Mouse (Mus musculus): ENCODE data around the gene Wdfy3. TPM values are rescaled to one million over a fixed set of nuclear protein-coding genes. Genes with fewer than 3 reads are reported as not detected.
"Not testable (repeated sequence)": the region's sequence is repeated elsewhere in the genome, so short reads cannot be mapped to it uniquely, and the experiment has no call there.

The Wdfy3 gene
- polyA plus RNA-seq, 1 experiment: 68.1 TPM

- TF ChIP-seq POLR2A (IDR thresholded peaks at IDR 0.05; ENCODE audit: borderline replicate concordance, extremely low read depth, insufficient read depth, insufficient read length, poor library complexity, severe bottlenecking): no peak
- TF ChIP-seq CTCF (IDR thresholded peaks at IDR 0.05; ENCODE audit: borderline replicate concordance, extremely low read depth, insufficient read depth, insufficient read length): no peak
- DNase-seq (ENCODE audit: low read depth): peak; percentile 57
Measured at GRCm38 (mm10) chr5:101935893-101936292, 133.8 kb downstream of the Wdfy3 start.

DNA sequence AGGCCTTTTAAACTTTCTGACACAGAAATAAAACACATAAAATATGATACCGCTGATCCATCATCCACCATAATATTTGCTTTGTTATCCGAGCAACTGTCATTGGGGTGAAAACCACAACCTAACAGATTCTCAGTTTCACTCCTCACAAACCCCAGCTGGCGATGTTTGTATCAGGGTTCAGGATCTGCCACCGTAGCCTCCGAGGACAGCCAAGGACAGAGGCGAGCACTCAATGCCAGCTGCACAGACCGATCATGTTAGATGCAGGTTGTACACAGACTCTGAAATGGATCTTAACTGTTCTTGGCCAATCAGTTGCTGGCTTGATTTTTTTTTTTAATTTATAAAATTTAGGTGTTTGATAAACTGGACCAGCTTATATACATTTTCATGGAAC is 135.1 kb downstream of the Wdfy3 start:
- TF ChIP-seq CTCF (IDR thresholded peaks at IDR 0.05; ENCODE audit: borderline replicate concordance, extremely low read depth, insufficient read depth, insufficient read length) (no peak), POLR2A (IDR thresholded peaks at IDR 0.05; ENCODE audit: borderline replicate concordance, extremely low read depth, insufficient read depth, insufficient read length, poor library complexity, severe bottlenecking) (no peak)
- peak; percentile 9 for DNase-seq (ENCODE audit: low read depth)

DNA sequence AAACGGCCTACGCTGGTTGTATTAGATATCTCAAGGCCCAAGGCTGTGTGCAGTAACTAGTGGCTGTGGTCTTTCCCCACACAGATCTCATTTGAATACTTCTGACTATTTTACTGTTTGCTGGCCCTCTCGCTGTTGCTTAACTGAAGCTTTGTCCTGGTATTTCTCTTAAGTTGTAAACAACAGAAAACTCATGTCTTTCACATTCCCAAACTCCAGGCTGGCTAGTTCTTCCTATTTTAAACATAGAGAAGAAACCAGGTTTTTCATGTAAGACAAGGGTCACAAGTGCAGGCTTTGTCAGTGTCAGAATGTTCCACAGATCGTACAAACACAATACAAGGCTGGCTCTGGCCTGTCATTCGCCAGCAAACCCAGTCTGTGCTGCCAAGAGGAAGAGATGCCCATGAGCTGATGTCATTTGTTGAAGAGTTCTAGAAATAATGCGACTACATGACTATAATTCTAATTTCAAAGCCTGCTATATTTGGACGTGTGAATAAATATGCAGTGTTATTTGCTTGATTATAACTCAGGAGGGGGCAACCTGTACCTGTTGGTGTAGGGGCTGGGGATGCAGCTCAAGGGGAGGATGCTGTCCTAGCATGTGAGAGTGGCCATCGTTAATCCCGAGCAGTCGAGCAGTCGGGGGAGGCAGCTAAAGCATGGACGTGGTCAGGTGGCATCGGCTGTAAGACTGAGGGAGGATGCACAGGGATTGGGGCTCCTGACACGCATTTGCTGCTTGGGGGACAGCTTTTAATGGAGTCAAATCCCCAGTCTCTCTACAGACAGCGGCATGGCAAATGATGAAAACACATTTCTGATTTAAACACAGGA is 136.5 kb downstream of the Wdfy3 start:
- TF ChIP-seq CTCF (IDR thresholded peaks at IDR 0.05; ENCODE audit: borderline replicate concordance, extremely low read depth, insufficient read depth, insufficient read length): no peak
- TF ChIP-seq POLR2A (IDR thresholded peaks at IDR 0.05; ENCODE audit: borderline replicate concordance, extremely low read depth, insufficient read depth, insufficient read length, poor library complexity, severe bottlenecking): no peak
- peak; percentile 73 for DNase-seq (ENCODE audit: low read depth)

DNA sequence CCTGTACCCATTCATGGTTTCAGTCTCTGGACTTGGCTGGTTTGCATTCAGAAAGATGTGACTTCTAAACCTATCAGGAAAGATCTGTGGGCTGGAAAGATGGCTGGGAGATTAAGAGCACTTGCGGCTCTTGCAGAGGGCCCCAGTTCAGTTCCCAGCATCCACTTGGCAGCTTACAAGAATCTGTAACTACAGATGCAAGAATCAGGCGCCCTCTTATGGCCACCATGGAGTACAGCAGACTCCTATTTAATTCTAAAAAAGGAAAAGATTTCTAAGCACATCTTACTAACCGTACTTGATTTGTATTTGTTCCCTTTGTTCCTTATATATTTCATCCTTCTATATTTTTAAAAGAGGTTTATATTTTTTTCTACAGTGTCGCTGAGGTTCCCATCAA is 137.7 kb downstream of the Wdfy3 start:
- DNase-seq (ENCODE audit: low read depth): no peak
- TF ChIP-seq POLR2A (IDR thresholded peaks at IDR 0.05; ENCODE audit: borderline replicate concordance, extremely low read depth, insufficient read depth, insufficient read length, poor library complexity, severe bottlenecking) (no peak), CTCF (IDR thresholded peaks at IDR 0.05; ENCODE audit: borderline replicate concordance, extremely low read depth, insufficient read depth, insufficient read length) (peak; percentile 21; the same call in 1 of the 2 replicates)

- TF ChIP-seq CTCF (IDR thresholded peaks at IDR 0.05; ENCODE audit: borderline replicate concordance, extremely low read depth, insufficient read depth, insufficient read length) (no peak), POLR2A (IDR thresholded peaks at IDR 0.05; ENCODE audit: borderline replicate concordance, extremely low read depth, insufficient read depth, insufficient read length, poor library complexity, severe bottlenecking) (no peak)
Measured at GRCm38 (mm10) chr5:101926311-101926710, 143.4 kb downstream of the Wdfy3 start.

GRCm38 (mm10) chr5:101923710-101924109 is 146.0 kb downstream of the Wdfy3 start:
- DNase-seq (ENCODE audit: low read depth): no peak

More at GRCm38 (mm10) chr5:101926311-101926710, 143.4 kb downstream of the Wdfy3 start:
- no peak for DNase-seq (ENCODE audit: low read depth)

GRCm38 (mm10) chr5:101919559-101919958 is 150.2 kb downstream of the Wdfy3 start:
- TF ChIP-seq CTCF (IDR thresholded peaks at IDR 0.05; ENCODE audit: borderline replicate concordance, extremely low read depth, insufficient read depth, insufficient read length) (no peak), POLR2A (IDR thresholded peaks at IDR 0.05; ENCODE audit: borderline replicate concordance, extremely low read depth, insufficient read depth, insufficient read length, poor library complexity, severe bottlenecking) (no peak)
- DNase-seq (ENCODE audit: low read depth): no peak

More at GRCm38 (mm10) chr5:101923710-101924109, 146.0 kb downstream of the Wdfy3 start:
- TF ChIP-seq POLR2A (IDR thresholded peaks at IDR 0.05; ENCODE audit: borderline replicate concordance, extremely low read depth, insufficient read depth, insufficient read length, poor library complexity, severe bottlenecking) (no peak), CTCF (IDR thresholded peaks at IDR 0.05; ENCODE audit: borderline replicate concordance, extremely low read depth, insufficient read depth, insufficient read length) (no peak)

- TF ChIP-seq CTCF (IDR thresholded peaks at IDR 0.05; ENCODE audit: borderline replicate concordance, extremely low read depth, insufficient read depth, insufficient read length) (no peak), POLR2A (IDR thresholded peaks at IDR 0.05; ENCODE audit: borderline replicate concordance, extremely low read depth, insufficient read depth, insufficient read length, poor library complexity, severe bottlenecking) (no peak)
- DNase-seq (ENCODE audit: low read depth): no peak
Measured at GRCm38 (mm10) chr5:101909468-101909867, 160.3 kb downstream of the Wdfy3 start.

DNA sequence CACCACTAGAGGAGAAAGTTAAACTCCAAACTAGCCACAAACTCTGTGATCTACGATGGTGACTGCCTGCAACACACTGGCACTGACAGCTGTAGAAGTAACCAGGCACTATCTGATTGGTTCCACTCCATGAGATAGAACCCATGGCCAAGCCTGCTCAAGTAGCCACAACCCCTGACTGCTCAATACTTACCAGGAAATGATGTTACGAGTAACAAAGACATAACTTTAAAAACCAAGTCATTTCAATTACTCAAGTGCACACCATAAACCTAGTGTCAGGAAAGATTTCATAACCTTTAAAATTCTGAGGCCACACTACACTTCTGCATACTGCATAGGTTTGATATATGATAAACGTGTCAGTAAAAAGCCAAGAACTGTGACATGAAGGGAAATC is 164.1 kb downstream of the Wdfy3 start:
- no peak for DNase-seq (ENCODE audit: low read depth)
- TF ChIP-seq POLR2A (IDR thresholded peaks at IDR 0.05; ENCODE audit: borderline replicate concordance, extremely low read depth, insufficient read depth, insufficient read length, poor library complexity, severe bottlenecking): no peak
- no peak for TF ChIP-seq CTCF (IDR thresholded peaks at IDR 0.05; ENCODE audit: borderline replicate concordance, extremely low read depth, insufficient read depth, insufficient read length)

DNA sequence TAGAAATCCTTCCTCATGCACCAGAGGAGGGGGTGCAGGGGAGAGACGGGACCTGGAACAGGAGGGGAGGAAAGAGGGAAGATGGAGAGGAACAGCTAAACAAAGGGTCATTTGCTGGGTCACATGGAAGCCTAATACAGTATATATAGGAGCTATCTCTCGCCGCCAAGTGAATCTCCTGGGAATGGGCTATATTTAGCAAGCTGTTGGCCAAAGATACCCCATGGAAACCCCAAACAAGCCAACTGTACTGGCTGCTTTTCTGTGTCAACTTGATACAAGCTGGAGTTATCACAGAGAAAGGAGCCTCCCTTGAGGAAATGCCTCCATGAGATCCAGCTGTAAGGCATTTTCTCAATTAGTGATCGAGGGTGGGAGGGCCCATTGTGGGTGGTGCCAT is 164.9 kb downstream of the Wdfy3 start:
- DNase-seq (ENCODE audit: low read depth): not testable (repeated sequence)

GRCm38 (mm10) chr5:101902686-101903085 is 167.0 kb downstream of the Wdfy3 start:
- DNase-seq (ENCODE audit: low read depth): no peak

GRCm38 (mm10) chr5:101899981-101900380 is 169.7 kb downstream of the Wdfy3 start:
- DNase-seq (ENCODE audit: low read depth): no peak
- TF ChIP-seq POLR2A (IDR thresholded peaks at IDR 0.05; ENCODE audit: borderline replicate concordance, extremely low read depth, insufficient read depth, insufficient read length, poor library complexity, severe bottlenecking): no peak
- TF ChIP-seq CTCF (IDR thresholded peaks at IDR 0.05; ENCODE audit: borderline replicate concordance, extremely low read depth, insufficient read depth, insufficient read length): no peak

More at GRCm38 (mm10) chr5:101902686-101903085, 167.0 kb downstream of the Wdfy3 start:
- TF ChIP-seq POLR2A (IDR thresholded peaks at IDR 0.05; ENCODE audit: borderline replicate concordance, extremely low read depth, insufficient read depth, insufficient read length, poor library complexity, severe bottlenecking): no peak
- no peak for TF ChIP-seq CTCF (IDR thresholded peaks at IDR 0.05; ENCODE audit: borderline replicate concordance, extremely low read depth, insufficient read depth, insufficient read length)

Measured in brain, embryonic 14.5 days (tissue).